Mouse (Mus musculus) gastrocnemius, postnatal 25 days (tissue): ENCODE results near the gene Wdr43. TPM values are rescaled to one million over a fixed set of nuclear protein-coding genes. Genes with fewer than 3 reads are reported as not detected.
"Not testable (repeated sequence)": the region's sequence is repeated elsewhere in the genome, so short reads cannot be mapped to it uniquely, and the experiment has no call there.

Experiments used
- DNase-seq: peaks from one replicate; pipeline ENCODE4 v3.0.0; 2022
- long read RNA-seq, 2 experiments: library from polyadenylated mRNA; stranded (forward); transcript quantifications; one replicate each; pipeline ENCODE4 v2.0.0; 2021
- total RNA-seq, 2 experiments: library from RNA; stranded (reverse); gene quantifications; 1 replicate in 1 of 2; 2 replicates in 1 of 2; pipeline ENCODE4 v1.2.3; 2021

Wdr43 gene
- 10 to 100 TPM; 21.2 to 28.4 TPM for total RNA-seq
- long read RNA-seq, experiment 1, transcript Wdr43-201 (18 exons, 3,450 nt): major isoform, 13 of 19 reads
- long read RNA-seq, experiment 1, partial matches to known transcripts: 3 of 19 reads
- long read RNA-seq, experiment 1, other reads (novel, unspliced or antisense): 3 of 19 reads
- long read RNA-seq, experiment 2, transcript Wdr43-201 (18 exons, 3,450 nt): major isoform, 33 of 39 reads
- long read RNA-seq, experiment 2, partial matches to known transcripts: 1 of 39 reads
- long read RNA-seq, experiment 2, other reads (novel, unspliced or antisense): 5 of 39 reads

DNA sequence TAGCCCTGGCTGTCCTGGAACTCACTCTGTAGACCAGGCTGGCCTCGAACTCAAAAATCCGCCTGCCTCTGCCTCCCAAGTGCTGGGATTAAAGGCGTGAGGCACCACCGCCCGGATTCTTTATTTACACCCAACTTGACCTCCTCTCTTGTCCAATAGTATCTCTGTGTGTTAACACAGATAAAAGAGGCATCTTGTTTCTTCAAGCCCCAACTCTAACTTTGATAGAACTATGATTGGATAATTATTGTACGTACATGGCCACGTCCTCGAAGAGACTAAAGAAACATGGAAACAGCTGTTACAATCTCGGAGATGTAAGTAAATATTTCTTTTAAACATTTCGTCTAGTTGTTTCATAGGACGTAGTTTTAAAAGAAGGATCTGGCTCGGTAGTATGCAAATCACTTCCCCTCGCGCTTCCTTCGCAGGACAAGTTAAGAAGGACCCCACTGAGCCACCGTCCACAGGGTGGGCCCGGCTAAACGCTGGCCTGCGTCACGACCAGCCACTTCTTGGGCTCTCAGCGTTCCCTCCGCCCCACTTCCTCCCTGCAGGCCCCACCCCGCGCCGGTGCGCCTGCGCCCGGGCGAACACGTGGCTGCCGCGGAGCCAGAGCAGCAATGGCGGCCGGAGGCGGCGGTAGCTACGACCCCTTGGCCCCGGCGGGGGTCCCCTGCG lies at the start of gene Wdr43:
Gene Wdr43 (plus strand): TSS at position 258 of the 681 bp plus-strand sequence.
- DNase-seq: peak; percentile 96

DNA sequence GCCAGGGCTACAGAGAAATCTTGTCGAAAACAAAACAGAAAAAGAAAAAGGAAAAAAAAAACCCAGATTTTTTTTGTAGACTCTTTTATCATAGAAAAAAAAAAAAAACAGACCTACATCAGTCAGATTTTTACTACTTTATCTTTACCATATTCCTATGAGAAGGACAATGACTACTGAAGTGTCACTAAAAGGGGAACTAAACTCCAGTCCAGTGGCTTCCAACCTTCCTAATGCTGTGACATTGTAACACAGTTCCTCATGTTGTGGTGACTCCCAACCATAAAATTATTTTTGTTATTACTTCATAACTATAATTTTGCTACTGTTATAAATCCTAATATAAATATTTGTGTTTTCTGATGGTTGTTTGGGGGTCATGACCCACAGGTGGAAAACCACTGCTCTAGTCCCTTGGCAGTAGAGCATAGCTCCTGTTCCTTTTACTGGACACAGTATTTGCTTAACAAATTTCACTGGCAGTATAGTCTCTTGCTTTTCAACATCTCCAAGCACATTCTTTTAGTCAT lies 36.5 kb upstream of the Wdr43 start:
- no peak for DNase-seq

DNA sequence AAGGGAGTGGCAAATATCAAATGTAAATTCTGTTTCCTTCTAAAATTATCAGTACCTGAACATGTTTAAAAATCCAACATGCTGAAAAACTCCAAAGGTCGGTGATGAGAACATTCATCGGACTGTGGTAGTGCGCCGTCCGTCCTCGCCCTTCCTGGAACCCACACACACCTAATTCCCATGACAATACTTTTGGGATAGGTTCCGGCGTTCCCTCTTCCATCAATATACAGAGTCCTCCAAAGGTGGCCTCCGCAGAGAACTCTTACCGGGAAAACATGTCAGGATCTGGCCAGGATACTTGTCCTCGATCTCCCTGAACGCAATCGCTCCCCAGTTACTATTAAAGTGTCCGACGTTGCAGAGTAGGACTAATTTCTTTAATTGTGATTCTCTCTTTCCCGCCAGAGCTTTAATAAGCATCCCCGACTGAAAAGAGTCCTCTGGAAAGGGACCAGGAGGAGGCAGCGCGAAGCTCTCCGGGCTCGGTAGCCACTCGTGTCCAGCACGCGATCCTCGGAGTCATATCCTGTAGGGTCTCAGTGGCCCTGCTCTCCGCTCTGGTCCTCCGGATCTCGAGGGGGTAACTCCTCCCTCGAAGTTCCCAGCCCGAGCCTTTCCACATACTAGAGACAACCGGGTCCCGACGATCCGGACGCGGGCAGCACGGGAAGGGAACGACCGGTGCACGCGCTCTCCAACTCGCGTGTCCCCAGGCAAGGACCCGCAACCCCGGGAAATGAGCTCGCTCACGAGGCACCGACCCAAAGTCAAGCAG lies 17.6 kb upstream of the Wdr43 start:
- DNase-seq: no peak

DNA sequence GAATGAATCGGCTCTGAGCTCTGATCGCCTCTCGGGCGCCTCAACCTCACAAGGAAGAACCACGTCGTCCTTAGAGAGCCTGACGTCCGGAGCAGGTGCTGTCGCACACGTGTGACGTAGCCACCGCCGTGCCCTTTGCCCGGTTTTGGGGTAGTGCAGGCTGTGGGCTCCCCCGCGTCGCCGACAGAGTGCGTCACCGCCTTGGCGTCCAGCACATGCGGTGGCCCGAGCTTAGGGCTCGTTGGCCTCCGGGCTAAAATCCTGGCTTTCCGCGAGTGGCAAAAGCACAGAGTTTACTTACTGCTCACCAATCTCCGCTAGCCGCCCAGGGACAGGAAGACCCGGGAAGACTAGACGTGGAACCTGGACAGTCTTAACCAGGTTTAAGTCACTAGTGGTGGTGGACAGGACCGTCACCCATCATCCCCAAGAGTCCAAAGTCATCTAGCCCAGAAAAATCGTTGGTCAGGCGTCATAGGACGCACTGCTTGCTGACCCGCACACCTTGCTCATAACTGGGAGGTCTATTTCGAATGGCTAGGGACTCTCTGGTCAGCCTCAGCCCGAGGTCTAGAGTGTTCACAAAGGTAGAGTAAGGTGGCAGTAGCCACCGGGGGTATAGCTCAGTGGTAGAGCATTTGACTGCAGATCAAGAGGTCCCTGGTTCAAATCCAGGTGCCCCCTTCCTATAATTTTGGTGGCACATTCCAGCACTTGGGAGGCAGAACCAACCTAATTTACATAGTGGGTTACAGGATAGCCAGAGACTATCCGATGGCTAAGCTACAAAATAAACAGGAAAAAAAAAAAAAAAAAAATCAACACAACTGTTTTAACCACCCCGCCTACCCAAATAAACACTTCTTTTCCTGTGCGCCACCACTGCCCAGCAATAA lies 16.8 kb upstream of the Wdr43 start:
- peak; percentile 74 for DNase-seq

DNA sequence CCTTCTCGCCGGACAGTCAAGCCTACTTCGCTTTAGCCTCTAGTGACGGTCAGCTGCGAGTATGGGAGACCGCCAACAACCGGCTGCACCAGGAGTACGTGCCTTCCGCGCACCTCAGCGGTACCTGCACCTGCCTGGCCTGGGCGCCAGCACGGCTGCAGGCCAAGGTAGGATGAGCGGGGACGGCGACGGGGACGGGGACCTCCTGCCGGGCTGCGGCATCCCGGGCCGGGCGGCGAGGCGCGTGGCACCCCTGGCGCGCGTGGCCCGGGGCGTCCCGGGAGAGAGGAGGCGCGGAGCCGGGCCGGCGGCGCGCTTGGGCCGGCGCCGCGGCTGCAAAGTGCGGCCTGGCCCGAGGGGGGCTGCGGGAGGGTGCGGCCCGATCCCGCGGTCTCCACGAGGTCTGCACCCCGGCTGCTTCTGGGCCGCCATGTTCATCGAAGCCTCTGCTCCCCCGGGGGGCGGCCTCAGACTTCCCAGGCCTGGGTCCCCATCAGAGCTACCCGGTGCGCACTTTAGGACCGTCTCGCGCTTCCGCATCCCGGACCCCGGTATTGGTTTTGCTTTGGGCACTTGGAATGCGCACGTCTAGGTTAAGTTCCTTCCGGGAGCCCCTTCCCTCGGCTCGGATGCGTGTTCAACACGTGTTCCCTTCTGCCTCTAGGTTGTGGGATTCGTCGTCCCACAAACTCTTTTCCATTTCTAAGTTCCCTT lies 781 bp downstream of the Wdr43 start:
- DNase-seq: no peak

DNA sequence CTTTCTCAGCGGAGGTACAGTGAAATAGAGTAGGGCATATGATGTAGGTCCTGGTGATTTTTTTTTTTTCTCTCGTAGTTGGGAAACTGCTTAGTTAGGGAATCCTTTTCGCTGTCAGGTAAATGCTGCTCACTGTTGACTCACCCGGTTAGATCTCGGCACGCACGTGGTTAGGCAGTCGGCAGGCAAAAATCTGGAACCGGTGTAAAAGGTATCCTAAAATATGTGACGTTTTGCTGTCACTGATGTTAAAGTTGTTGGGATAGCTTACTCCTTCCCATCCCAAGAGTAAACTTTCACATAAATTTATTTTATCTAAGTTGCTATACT lies 1.3 kb downstream of the Wdr43 start:
- no peak for DNase-seq

DNA sequence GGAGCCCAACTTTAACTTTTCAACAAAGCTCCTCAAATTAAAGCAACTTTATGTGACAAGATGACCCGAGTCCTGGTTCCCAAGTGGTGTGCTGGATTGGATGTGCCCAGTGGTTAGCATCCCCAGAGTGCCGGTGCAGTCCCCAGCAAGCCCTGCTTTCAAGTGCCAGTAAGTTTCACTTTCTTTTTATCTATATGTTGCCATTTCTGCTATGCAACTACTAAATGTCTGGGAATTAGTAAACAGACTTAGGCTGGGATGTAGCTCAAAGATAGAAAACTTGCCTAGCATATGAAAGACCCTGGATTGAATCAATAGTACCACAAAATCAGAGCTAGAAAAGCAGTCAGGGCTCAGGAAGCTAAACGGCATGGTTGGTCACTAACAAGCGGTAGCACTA lies 2.3 kb downstream of the Wdr43 start:
- no peak for DNase-seq

DNA sequence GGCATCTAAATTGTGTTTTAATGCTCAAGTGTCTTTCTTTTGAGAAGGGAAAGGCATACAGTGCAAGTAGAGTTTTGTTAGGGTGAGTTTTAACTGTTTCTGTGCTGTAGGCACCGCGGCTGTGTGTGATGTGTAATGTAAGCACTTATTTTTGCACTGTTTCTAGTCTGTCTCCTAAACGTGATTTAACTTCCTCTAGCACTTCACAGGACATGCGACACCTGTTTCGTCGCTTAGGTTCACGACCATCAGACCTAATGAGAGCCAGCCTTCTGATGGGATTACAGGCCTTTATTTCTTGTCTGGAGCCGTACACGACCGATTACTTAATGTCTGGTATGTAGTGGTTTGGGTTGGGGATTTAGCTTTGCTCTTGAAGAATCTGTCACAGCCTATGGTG lies 16.1 kb downstream of the Wdr43 start:
- DNase-seq: no peak

DNA sequence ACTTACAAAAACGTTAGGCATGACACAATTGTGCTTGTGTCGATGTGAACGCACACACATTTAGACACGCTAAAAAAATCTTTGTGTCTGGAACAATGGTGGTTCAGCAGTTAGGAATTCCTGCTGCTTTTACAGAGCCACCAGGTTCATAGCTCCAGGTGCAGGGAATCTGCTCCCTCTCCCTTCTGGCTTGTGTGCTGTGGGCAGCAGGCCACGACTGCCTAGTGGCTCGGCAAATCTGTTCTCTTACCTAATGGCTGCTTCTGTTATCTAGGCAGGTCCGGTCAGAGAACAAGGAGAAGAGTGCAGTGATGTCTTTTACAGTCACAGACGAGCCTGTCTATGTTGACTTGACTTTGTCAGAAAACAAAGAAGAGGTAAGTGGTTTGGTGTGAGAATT lies 17.7 kb downstream of the Wdr43 start:
- no peak for DNase-seq

DNA sequence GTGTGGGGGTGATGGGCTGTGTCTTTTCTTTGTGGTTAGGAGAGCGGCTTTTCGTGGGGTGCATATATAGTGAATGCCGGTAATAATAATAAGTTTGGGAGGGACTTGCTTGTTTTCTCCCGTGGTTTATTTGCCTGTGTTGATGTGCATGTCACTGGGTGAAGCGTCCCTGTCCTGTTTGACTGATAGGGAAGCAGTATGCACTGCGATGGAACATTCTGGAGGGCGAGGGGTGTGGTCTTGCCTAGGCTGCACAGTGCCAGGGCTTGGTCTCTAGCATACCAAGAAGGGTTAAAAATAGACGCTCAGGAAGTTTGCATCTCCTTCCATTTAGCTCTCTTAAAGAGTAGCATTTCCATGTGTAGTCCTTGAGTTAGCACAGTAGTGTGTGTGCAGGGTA lies 21.1 kb downstream of the Wdr43 start:
- DNase-seq: no peak

DNA sequence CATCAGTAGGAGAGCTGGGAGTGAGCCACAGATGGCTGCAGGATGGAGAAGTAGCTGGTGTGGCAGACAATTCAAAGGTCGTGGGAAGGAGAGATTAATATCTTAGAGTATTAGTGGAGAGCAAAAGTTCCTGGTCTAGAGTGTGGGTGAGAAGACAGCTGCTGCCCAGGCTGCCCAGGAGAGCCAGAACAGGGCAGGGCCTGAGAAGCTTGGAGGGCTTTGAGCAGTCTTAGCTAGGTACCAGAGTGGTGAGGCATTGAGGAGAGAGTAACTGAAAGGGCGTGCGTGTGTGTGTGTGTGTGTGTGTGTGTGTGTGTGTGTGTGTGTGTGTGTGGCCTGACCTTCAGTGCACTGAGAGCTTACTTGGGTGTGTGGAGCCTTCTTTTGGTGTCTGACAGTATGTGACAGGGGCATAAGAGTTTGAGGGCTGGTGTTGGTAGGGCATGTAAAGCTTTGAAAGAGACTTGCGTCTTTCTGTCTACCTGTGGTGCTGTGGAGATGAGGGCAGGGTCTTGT lies 22.1 kb downstream of the Wdr43 start:
- no peak for DNase-seq

DNA sequence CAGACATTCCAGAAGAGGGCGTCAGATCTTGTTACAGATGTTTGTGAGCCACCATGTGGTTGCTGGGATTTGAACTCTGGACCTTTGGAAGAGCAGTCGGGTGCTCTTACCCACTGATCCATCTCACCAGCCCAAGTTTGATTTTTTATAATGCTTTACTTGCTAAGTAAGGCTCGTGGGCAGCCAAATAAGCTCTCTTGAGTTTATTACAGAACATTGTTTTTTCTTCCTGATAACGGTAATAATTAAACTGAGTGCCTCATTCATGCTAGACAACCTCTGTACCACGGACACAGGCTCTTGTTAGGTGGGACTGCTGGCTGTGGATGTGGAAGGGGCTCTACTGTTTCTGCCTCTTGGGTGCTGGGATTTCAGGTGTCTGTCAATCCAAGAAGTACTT lies 23.4 kb downstream of the Wdr43 start:
- not testable (repeated sequence) for DNase-seq

DNA sequence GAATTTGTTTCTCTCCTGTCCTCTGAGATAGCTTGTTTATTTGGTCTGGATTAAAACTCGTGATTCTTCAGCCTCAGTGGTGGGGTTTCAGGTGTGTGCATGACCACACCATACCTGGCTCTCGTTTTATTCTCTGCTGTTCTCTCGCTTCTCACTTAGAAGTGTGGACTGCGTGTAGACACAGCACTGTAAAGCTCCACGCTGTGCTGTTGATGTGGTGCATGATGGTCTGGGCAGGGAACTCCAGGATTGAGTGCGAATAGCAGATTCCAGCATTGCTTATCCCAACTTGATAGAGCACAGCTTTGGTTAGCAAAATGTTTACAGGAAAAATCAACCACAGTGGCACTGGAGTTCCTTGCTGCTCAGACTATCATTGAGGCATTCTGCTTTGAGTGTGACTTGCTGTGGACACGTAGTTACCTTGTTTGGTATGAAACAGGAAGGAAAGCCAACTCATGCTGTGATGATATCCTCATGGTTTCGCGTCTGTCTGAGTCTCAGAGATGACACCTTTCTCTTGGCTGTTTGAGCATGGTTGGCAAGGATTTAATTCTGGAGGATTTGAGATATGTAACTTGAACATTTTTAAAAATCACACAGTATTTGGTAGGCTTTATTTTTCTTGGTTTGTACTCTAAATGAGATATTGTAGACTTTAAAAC lies 24.9 kb downstream of the Wdr43 start:
- DNase-seq: no peak

DNA sequence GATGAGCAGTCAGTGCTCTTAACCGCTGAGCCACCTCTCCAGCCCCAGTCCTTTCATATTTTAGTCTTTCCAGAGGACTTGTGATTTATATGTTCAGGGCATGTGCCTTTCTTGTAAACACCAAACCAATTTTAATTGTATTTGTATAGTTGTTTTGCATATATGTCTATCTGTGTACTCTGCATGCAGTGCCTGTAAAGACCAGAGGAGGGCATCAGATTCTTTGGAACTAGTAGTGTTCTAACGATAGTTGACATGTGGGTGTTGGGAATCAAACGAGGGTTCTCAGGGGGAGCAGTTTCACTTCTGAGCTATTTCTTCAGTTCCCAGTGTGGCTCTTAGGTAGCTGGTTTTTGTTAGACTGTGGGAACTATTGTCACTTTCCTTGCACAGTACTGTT lies 26.5 kb downstream of the Wdr43 start:
- no peak for DNase-seq

DNA sequence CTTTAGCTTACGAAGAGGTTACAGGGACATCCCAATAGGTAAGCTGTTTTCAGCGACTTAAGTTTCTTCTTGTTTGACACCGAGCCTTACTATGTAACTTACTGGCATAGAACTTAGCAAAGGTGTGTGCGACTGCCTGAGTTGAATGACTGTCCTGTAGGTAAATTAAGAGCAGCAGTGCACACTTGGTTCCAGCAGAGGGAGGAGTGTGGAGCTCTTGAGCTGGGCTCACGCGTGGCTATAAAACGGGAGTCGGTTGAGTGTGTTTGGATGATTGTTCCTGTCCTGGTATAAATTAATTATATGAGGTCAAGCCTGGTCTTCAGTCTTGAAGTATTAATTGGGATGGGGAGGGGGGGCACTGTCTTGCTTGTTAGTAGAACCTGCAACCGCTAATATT lies 34.3 kb downstream of the Wdr43 start:
- no peak for DNase-seq

DNA sequence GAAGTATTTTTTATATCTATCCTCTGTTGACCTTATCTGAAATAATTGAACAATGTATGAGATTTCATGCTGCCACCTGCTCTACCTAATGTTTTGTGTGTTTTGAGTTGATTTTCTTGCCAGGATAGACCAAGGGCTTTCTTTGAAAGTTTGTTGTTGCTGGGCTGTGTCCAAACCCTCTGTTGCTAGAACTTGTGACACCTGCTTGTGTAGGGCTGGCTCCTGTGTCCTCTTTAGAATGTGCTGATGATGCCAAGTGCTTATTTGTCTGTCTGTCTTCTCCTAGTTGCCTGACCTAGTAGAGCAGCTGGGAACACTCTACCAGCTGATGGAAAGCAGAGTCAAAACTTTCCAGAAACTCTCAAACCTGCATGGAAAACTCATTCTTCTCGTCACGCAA lies 36.8 kb downstream of the Wdr43 start:
- no peak for DNase-seq

DNA sequence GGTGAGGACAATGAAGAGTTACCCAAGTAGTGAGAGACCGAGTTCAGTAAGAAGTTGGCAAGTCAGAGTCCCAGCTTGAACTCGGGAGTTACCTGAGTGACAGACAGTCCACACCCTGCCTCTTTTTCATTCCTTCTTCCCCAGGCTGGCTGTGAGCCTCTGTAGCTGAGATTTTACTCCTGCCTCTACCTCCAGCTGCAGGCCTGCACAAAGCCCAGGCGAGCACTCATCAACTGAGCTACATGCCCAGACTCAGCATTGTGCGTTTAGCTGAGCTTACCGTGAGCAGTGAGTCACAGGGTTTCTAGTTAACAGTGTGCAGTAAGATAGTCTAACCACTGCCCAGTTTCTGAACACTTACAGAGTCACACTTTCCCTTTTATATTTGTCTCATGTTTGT lies 37.2 kb downstream of the Wdr43 start:
- no peak for DNase-seq

DNA sequence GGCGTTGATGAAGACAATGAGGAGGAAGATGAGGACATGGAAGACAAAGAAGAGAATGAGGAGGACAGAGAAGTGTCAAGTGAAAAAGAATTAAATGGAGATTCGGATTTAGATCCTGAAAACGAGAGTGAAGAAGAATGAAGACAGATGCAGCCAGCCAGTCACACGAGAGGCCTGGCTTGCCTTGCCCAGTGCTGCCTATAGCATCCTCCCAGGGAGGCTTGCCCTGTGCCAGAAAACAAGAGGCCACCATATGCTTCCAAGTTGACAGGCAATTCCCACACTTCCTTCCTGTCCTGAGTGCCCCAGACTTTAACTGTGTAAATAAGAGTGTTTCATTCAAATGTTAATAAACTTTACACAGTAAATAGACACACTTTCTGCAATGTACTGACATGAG lies 41.8 kb downstream of the Wdr43 start:
- DNase-seq: no peak

DNA sequence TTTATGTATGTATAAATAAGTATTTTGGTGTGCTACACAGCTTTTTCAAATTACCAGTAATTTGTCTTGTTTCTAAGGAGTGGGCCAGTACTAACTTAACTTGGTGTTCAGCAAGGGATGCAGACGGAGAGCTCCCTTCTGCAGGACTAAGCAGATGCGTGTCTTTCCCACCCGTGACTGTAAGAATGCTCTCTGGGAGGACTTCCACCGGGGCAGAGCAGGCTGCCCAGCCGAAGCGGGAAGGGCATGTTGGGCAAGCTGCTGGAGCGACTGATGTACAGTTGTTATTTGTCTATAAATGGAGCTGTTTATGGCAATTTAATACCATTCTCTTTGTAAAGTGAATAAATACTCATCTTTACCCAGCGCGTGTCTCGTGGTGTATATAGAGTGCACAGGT lies 43.0 kb downstream of the Wdr43 start:
- DNase-seq: no peak

DNA sequence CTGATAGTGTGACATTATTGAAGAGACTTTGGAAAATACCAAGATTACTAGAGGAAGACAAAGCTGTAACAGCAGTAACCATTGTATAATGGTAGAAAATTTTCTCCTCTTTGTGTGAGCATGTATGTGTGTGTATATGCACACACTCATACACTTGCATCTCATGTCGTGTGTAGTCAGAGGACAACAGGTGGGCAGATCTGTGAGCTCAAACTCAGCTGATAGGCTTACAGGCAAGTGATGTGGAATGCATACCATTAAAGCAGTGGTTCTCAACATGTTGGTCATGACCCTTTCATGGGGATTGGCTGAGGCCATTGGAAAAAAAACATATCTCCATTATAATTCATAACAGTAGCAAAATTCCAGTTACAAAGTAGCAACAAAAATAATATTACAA lies 44.7 kb downstream of the Wdr43 start:
- no peak for DNase-seq
